Mouse (Mus musculus) adrenal gland, adult (tissue): ENCODE measurements around the gene Slc24a2.
A peak's percentile ranks its signal among the peaks of the same experiment; 100 is the strongest.

ENCODE experiments used
- DNase-seq, 2 experiments: peaks; one replicate each; pipeline ENCODE4 v3.0.0; 2022 to 2023; ENCODE audit warnings: low spot score in 1 of 2; ENCODE audit not compliant: inconsistent age in 2 of 2

The Slc24a2 gene

GRCm38 (mm10) chr4:87049061-87049460 lies 181.2 kb downstream of the Slc24a2 start:
- no peak for DNase-seq

GRCm38 (mm10) chr4:87047131-87047530 lies 183.1 kb downstream of the Slc24a2 start:
- DNase-seq = peak in 1 of 2 experiments; percentile 33

- DNase-seq = no peak
Measured at GRCm38 (mm10) chr4:87043296-87043695, 187.0 kb downstream of the Slc24a2 start.

GRCm38 (mm10) chr4:87041412-87041997 lies 188.8 kb downstream of the Slc24a2 start:
- no peak for DNase-seq

GRCm38 (mm10) chr4:87037592-87037991 lies 192.7 kb downstream of the Slc24a2 start:
- peak; percentile 8 to 71 for DNase-seq

GRCm38 (mm10) chr4:87036507-87036906 lies 193.8 kb downstream of the Slc24a2 start:
- DNase-seq = no peak

- DNase-seq = no peak
Measured at GRCm38 (mm10) chr4:87035701-87036100, 194.6 kb downstream of the Slc24a2 start.

GRCm38 (mm10) chr4:87032632-87033031 lies 197.6 kb downstream of the Slc24a2 start:
- no peak for DNase-seq

- no peak for DNase-seq
Measured at GRCm38 (mm10) chr4:87031076-87031475, 199.2 kb downstream of the Slc24a2 start.

- peak in 1 of 2 experiments; percentile 9 for DNase-seq
Measured at GRCm38 (mm10) chr4:87026311-87027151, 203.7 kb downstream of the Slc24a2 start.

GRCm38 (mm10) chr4:87024556-87024955 lies 205.7 kb downstream of the Slc24a2 start:
- no peak for DNase-seq

GRCm38 (mm10) chr4:87021542-87021941 lies 208.7 kb downstream of the Slc24a2 start:
- no peak for DNase-seq

GRCm38 (mm10) chr4:87019486-87020105 lies 210.7 kb downstream of the Slc24a2 start:
- no peak for DNase-seq

GRCm38 (mm10) chr4:87018073-87018997 lies 211.9 kb downstream of the Slc24a2 start:
- no peak for DNase-seq

- no peak for DNase-seq
Measured at GRCm38 (mm10) chr4:87017464-87017863, 212.8 kb downstream of the Slc24a2 start.

- DNase-seq = peak; percentile 42 to 75
Measured at GRCm38 (mm10) chr4:87015746-87016145, 214.5 kb downstream of the Slc24a2 start.

GRCm38 (mm10) chr4:87013721-87014620 lies 216.3 kb downstream of the Slc24a2 start:
- peak; percentile 65 to 74 for DNase-seq

GRCm38 (mm10) chr4:86992470-86992869 lies 237.8 kb downstream of the Slc24a2 start:
- DNase-seq = peak in 1 of 2 experiments; percentile 45

- DNase-seq = no peak
Measured at GRCm38 (mm10) chr4:86989301-86989700, 241.0 kb downstream of the Slc24a2 start.

- DNase-seq = no peak
Measured at GRCm38 (mm10) chr4:86987846-86988245, 242.4 kb downstream of the Slc24a2 start.
